Mouse (Mus musculus): ENCODE results near the gene C130074G19Rik. TPM values are rescaled to one million over a fixed set of nuclear protein-coding genes. Genes with fewer than 3 reads are reported as not detected.

C130074G19Rik gene
- polyA plus RNA-seq, 1 experiment: 0.01 TPM

DNA sequence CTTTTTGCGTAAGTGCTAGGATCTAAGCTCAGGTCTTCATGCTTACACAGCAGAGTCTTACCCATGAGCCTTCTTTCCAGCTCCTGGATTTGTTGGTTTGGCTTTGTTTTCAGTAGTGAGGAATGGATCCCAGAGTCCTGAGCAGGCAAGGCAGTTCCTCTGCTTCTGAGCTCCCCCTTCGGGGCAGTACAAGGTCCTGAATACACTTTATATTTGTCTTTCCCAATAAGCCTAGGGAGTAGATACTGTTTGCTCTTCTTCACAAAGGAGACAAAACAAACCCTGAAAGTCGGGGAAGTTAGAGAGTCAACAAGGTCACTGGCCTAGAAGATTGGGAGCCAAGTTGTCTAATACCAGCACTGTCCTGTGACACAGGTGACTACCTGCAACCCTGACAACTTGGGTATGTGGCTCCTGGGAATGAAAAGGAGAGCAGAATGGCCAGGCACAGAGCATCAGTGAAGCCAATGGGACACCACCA, 15.3 kb downstream of the C130074G19Rik start:
- Histone ChIP-seq H3K36me3 (ENCODE audit: control insufficient read depth, insufficient read depth) (no peaks in the 10 kb centered on the region), H3K4me2 (ENCODE audit: low read depth) (no peak overlapping the region), H3K4me3 (no peak overlapping the region), H3K27me3 (ENCODE audit: control insufficient read depth, insufficient read depth, insufficient read length) (no peaks in the 10 kb centered on the region), H3K79me2 (ENCODE audit: control insufficient read depth, insufficient read depth) (no peaks in the 10 kb centered on the region), H3ac (ENCODE audit: control insufficient read depth, insufficient read length) (no peak overlapping the region)
- TF ChIP-seq POLR2AphosphoS2 (IDR thresholded peaks at IDR 0.05; ENCODE audit: insufficient read length, low read depth) (no peak), MAX (IDR thresholded peaks at IDR 0.05; ENCODE audit: low read depth) (no peak), REST (IDR thresholded peaks at IDR 0.05; ENCODE audit: insufficient read depth, insufficient read length) (no peak), MYOD1 (IDR thresholded peaks at IDR 0.05; ENCODE audit: control insufficient read depth in 1 of 3, insufficient read length in 2 of 3, low read depth in 2 of 3) (no peak), POLR2A (IDR thresholded peaks at IDR 0.05; ENCODE audit: insufficient read length, low read depth) (no peak), CEBPB (IDR thresholded peaks at IDR 0.05; ENCODE audit: insufficient read depth, poor library complexity, severe bottlenecking) (no peak), SRF (IDR thresholded peaks at IDR 0.05; ENCODE audit: control insufficient read depth, insufficient read length, low read depth) (no peak), TCF12 (IDR thresholded peaks at IDR 0.05; ENCODE audit: insufficient read depth, poor library complexity, severe bottlenecking) (no peak), E2F4 (IDR thresholded peaks at IDR 0.05; ENCODE audit: insufficient read depth) (no peak), TCF3 (IDR thresholded peaks at IDR 0.05; ENCODE audit: insufficient read length, low read depth) (no peak), MYOG (IDR thresholded peaks at IDR 0.05; ENCODE audit: control insufficient read depth in 1 of 3, insufficient read depth in 1 of 3, insufficient read length in 2 of 3, low read depth in 2 of 3) (no peak), USF1 (IDR thresholded peaks at IDR 0.05; ENCODE audit: low read depth) (no peak)

- Histone ChIP-seq H3K27me3 (ENCODE audit: control insufficient read depth, insufficient read depth, insufficient read length) (no peaks in the 10 kb centered on the region), H3K79me2 (ENCODE audit: control insufficient read depth, insufficient read depth) (no peaks in the 10 kb centered on the region), H3K4me2 (ENCODE audit: low read depth) (no peak overlapping the region), H3ac (ENCODE audit: control insufficient read depth, insufficient read length) (no peak overlapping the region), H3K36me3 (ENCODE audit: control insufficient read depth, insufficient read depth) (no peaks in the 10 kb centered on the region), H3K4me3 (no peak overlapping the region)
- TF ChIP-seq POLR2A (IDR thresholded peaks at IDR 0.05; ENCODE audit: insufficient read length, low read depth): no peak
- TF ChIP-seq TCF12 (IDR thresholded peaks at IDR 0.05; ENCODE audit: insufficient read depth, poor library complexity, severe bottlenecking): no peak
- no peak for TF ChIP-seq E2F4 (IDR thresholded peaks at IDR 0.05; ENCODE audit: insufficient read depth)
- TF ChIP-seq MYOG (IDR thresholded peaks at IDR 0.05; ENCODE audit: control insufficient read depth in 1 of 3, insufficient read depth in 1 of 3, insufficient read length in 2 of 3, low read depth in 2 of 3): no peak
- TF ChIP-seq TCF3 (IDR thresholded peaks at IDR 0.05; ENCODE audit: insufficient read length, low read depth): no peak
- no peak for TF ChIP-seq MAX (IDR thresholded peaks at IDR 0.05; ENCODE audit: low read depth)
- no peak for TF ChIP-seq CEBPB (IDR thresholded peaks at IDR 0.05; ENCODE audit: insufficient read depth, poor library complexity, severe bottlenecking)
- no peak for TF ChIP-seq MYOD1 (IDR thresholded peaks at IDR 0.05; ENCODE audit: control insufficient read depth in 1 of 3, insufficient read length in 2 of 3, low read depth in 2 of 3)
- TF ChIP-seq REST (IDR thresholded peaks at IDR 0.05; ENCODE audit: insufficient read depth, insufficient read length): no peak
- TF ChIP-seq USF1 (IDR thresholded peaks at IDR 0.05; ENCODE audit: low read depth): no peak
- no peak for TF ChIP-seq POLR2AphosphoS2 (IDR thresholded peaks at IDR 0.05; ENCODE audit: insufficient read length, low read depth)
- TF ChIP-seq SRF (IDR thresholded peaks at IDR 0.05; ENCODE audit: control insufficient read depth, insufficient read length, low read depth): no peak
Observed at GRCm38 (mm10) chr1:184864381-184864801, 18.6 kb downstream of the C130074G19Rik start.

GRCm38 (mm10) chr1:184862636-184863035, 20.4 kb downstream of the C130074G19Rik start:
- no peaks in the 10 kb centered on the region for H3K27me3 ChIP-seq (ENCODE audit: control insufficient read depth, insufficient read depth, insufficient read length)
- TF ChIP-seq USF1 (IDR thresholded peaks at IDR 0.05; ENCODE audit: low read depth): no peak
- H3K79me2 ChIP-seq (ENCODE audit: control insufficient read depth, insufficient read depth): no peaks in the 10 kb centered on the region
- H3ac ChIP-seq (ENCODE audit: control insufficient read depth, insufficient read length): no peak overlapping the region
- H3K4me2 ChIP-seq (ENCODE audit: low read depth): no peak overlapping the region
- no peaks in the 10 kb centered on the region for H3K36me3 ChIP-seq (ENCODE audit: control insufficient read depth, insufficient read depth)
- H3K4me3 ChIP-seq: no peak overlapping the region

DNA sequence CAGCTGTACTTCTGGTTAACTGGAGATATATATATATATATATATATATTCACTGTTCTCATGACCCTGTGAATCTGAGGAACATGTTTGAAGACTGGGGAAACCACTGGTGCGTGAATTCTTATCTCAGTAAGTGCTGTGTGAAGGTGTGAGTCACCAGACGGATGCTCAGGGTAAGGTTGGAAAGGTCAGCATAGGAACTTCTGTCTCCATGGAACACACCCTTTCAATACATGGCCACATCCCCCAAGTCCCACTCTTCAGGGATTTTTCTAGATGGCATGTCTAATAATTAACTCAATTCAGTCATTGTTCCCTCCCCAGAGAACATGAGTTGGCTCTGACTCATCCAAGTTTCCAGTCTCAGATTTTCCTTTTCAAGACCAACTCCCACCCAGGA, 21.5 kb downstream of the C130074G19Rik start:
- Histone ChIP-seq H3K27me3 (ENCODE audit: control insufficient read depth, insufficient read depth, insufficient read length) (no peaks in the 10 kb centered on the region), H3ac (ENCODE audit: control insufficient read depth, insufficient read length) (no peak overlapping the region), H3K79me2 (ENCODE audit: control insufficient read depth, insufficient read depth) (no peaks in the 10 kb centered on the region), H3K4me3 (no peak overlapping the region), H3K36me3 (ENCODE audit: control insufficient read depth, insufficient read depth) (no peaks in the 10 kb centered on the region), H3K4me2 (ENCODE audit: low read depth) (no peak overlapping the region)
- no peak for TF ChIP-seq TCF3 (IDR thresholded peaks at IDR 0.05; ENCODE audit: insufficient read length, low read depth)
- TF ChIP-seq MYOG (IDR thresholded peaks at IDR 0.05; ENCODE audit: control insufficient read depth in 1 of 3, insufficient read depth in 1 of 3, insufficient read length in 2 of 3, low read depth in 2 of 3): no peak

DNA sequence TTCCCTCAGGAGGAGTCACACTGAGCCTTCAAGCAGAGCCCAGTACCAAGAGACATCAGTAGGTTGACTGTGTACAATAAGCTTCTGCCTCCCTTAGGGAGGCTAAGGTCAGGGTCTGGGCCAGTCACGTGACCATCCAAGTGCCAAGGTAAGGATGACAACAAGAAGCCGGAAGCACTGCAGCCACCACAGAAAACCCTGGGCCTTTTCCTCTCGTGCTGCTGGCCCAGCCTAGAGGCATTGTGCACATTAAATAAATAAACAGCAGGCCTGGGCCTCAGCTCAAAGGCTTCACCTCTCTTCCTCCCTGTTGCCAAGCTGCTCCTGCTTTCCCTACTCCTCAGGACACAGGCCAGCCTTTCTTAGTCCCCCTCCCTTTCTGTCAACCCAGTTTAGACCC, 22.7 kb downstream of the C130074G19Rik start:
- no peaks in the 10 kb centered on the region for H3K79me2 ChIP-seq (ENCODE audit: control insufficient read depth, insufficient read depth)
- no peak overlapping the region for H3K4me3 ChIP-seq
- no peak overlapping the region for H3K4me2 ChIP-seq (ENCODE audit: low read depth)
- TF ChIP-seq POLR2AphosphoS2 (IDR thresholded peaks at IDR 0.05; ENCODE audit: insufficient read length, low read depth) (no peak), POLR2A (IDR thresholded peaks at IDR 0.05; ENCODE audit: insufficient read length, low read depth) (no peak), TCF3 (IDR thresholded peaks at IDR 0.05; ENCODE audit: insufficient read length, low read depth) (no peak), MYOG (IDR thresholded peaks at IDR 0.05; ENCODE audit: control insufficient read depth in 1 of 3, insufficient read depth in 1 of 3, insufficient read length in 2 of 3, low read depth in 2 of 3) (no peak), TCF12 (IDR thresholded peaks at IDR 0.05; ENCODE audit: insufficient read depth, poor library complexity, severe bottlenecking) (no peak), MAX (IDR thresholded peaks at IDR 0.05; ENCODE audit: low read depth) (no peak), USF1 (IDR thresholded peaks at IDR 0.05; ENCODE audit: low read depth) (no peak), SRF (IDR thresholded peaks at IDR 0.05; ENCODE audit: control insufficient read depth, insufficient read length, low read depth) (no peak), MYOD1 (IDR thresholded peaks at IDR 0.05; ENCODE audit: control insufficient read depth in 1 of 3, insufficient read length in 2 of 3, low read depth in 2 of 3) (no peak), REST (IDR thresholded peaks at IDR 0.05; ENCODE audit: insufficient read depth, insufficient read length) (no peak), E2F4 (IDR thresholded peaks at IDR 0.05; ENCODE audit: insufficient read depth) (no peak), CEBPB (IDR thresholded peaks at IDR 0.05; ENCODE audit: insufficient read depth, poor library complexity, severe bottlenecking) (no peak)
- H3ac ChIP-seq (ENCODE audit: control insufficient read depth, insufficient read length): no peak overlapping the region
- H3K36me3 ChIP-seq (ENCODE audit: control insufficient read depth, insufficient read depth): no peaks in the 10 kb centered on the region
- H3K27me3 ChIP-seq (ENCODE audit: control insufficient read depth, insufficient read depth, insufficient read length): no peaks in the 10 kb centered on the region

All from myocyte (in vitro differentiated cells).